Mouse (Mus musculus) left cerebral cortex, adult 9 months (tissue): ENCODE data around the gene Olfr401.
"Not testable (repeated sequence)": the region's sequence is repeated elsewhere in the genome, so short reads cannot be mapped to it uniquely, and the experiment has no call there.

Source experiments
- DNase-seq, 2 experiments: peaks; one replicate each; pipeline ENCODE4 v3.0.0; 2022; ENCODE audit warnings: low spot score in 2 of 2

Gene Olfr401

GRCm38 (mm10) chr11:74113412-74113811, at the start of gene Olfr401:
Olfr401 (plus strand) TSS chr11:74113712.
- no peak for DNase-seq

GRCm38 (mm10) chr11:74069655-74070054, 43.9 kb upstream of the Olfr401 start, which contains the start of gene Zfp616:
Zfp616 (plus strand) TSS chr11:74069955.
- DNase-seq, result no peak

DNA sequence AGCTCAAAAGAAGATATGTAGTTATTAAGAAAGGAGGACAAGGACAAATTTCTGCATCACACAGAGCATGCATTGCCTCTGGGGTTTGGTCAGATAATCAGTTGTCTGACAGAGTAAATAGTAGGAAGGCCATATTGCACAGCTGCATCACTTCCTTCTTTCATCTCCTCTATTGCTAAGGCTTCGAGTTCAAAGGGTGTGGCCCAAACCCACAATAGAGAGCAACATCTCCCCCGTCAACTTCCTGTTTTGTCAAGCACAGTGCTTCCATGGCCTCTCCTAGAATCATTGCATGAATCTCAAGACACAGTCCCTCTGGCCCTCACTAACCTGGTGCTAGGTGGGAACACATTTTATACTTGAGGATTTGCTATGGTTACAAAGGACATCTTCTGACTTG, 12.8 kb upstream of the Olfr401 start:
- no peak for DNase-seq

- no peak for DNase-seq
These were observed 12.0 kb upstream of the Olfr401 start for GRCm38 (mm10) chr11:74101507-74101906.

- DNase-seq, result no peak
These were observed 8.4 kb upstream of the Olfr401 start for GRCm38 (mm10) chr11:74105066-74105465.

- DNase-seq, result not testable (repeated sequence)
These were observed 26.5 kb downstream of the Olfr401 start for GRCm38 (mm10) chr11:74140001-74140400.

GRCm38 (mm10) chr11:74145866-74146265, 32.4 kb downstream of the Olfr401 start:
- DNase-seq, result no peak

DNA sequence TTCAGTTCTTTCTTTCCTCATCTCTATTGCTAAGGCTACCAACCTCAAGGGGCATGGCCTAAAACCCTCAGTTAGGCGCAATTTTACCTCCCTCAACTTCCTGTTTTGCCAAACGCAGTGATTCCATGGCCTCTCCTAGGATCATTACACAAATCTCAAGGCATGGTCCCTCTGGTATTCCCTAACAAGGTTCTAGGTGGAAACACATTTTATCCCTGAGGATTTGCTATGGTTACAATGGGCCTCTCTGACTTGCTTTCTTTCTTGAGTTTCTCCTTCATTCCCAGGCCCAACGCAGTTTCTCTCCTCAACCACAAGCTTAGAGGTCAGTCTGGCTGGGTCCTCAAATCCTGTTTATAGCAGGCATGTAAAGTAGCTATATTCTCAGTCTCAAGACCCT, 39.7 kb downstream of the Olfr401 start, which contains the start of gene Olfr402:
Gene Olfr402, plus strand, starts transcription at position 301 of the 400 bp plus-strand sequence.
- no peak for DNase-seq

- no peak for DNase-seq
These were observed 55.3 kb downstream of the Olfr401 start for GRCm38 (mm10) chr11:74168771-74169170.
